Mouse (Mus musculus) regulatory T cell (primary cell): ENCODE results near the gene Pitpnm2.

Source experiments
- in situ Hi-C: fragments of 300-600 bp; cut with MboI, MseI; formaldehyde crosslinking; loops from one replicate; pipeline ENCODE4 v1.15.1; 2025; ENCODE audit warnings: high pct_unique_total_duplicates

Gene Pitpnm2

DNA sequence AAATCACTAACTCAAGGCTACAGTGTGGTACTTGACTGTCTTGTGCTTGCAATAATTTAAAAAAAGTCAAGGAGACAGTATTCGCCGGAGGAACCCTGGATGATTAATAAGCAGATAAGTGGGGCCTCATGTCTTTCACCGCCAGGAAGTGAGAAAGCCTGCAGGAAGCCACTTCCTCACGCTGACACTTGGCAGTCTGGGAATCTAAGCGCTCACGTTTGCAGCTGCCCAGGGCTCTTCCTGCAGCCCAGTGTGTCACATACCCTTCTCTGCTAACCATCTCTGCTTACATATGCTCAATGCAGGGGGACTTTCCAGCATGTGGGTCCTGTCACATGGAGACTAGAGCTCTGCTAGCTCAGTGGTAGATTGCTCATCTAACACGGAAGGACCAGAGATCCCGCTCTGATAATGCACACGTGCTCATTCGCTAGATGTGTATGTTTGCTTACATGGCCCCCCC lies 174.7 kb downstream of the Pitpnm2 start:
- in situ Hi-C loops = loop anchor here (5.0 kb wide), 1 partner anchor 37 kb away; the partner anchor contains the start of gene Ogfod2

DNA sequence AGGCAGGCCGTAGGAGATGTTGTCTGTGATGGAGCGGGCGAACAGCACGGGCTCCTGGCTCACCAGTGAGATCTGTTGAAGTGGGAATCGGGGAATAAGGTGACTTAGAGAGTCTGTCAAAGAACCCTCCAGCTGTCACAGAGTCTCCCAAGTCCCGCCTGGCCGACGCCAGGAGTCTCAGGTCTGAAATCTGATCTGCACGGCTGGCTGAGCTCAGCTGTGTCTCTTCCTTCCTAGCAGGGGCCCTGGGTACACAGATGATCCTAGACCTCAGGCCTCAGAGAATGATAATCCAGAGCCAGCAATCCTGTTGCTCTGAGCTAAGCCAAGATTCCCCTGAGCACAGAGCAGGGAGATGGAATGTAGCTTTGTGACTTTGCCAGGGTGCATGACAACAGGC lies 175.9 kb downstream of the Pitpnm2 start:
- in situ Hi-C loops = no loop called here

DNA sequence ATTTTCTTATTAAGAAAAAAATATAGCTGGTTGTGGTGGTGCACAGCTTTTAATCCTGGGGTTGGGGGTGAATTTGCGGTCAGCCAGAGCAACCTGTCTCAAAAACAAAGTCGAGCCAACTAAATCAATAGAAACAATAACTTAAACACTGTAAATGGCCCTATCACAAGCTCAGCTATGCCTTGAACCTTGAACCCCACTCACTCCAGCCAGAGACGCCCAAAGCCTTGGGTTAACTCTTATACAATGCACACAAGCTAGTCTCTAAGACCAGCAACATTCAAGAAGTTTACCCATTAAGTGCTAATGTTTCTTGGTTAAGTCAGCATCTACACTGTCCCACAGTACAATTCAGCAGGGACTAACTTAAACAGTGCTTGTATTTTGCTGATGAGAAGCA lies 179.9 kb downstream of the Pitpnm2 start:
- in situ Hi-C loops = no loop called here
